Mouse (Mus musculus): ENCODE data around the gene Zfp444.
"Not testable (repeated sequence)": the region's sequence is repeated elsewhere in the genome, so short reads cannot be mapped to it uniquely, and the experiment has no call there.

The Zfp444 gene

GRCm38 (mm10) chr7:6161541-6161940 is 10.5 kb upstream of the Zfp444 start:
- DNase-seq (ENCODE audit: low spot score in 2 of 2), result no peak

GRCm38 (mm10) chr7:6162172-6162571 is 9.9 kb upstream of the Zfp444 start:
- DNase-seq (ENCODE audit: low spot score in 2 of 2), result no peak

DNA sequence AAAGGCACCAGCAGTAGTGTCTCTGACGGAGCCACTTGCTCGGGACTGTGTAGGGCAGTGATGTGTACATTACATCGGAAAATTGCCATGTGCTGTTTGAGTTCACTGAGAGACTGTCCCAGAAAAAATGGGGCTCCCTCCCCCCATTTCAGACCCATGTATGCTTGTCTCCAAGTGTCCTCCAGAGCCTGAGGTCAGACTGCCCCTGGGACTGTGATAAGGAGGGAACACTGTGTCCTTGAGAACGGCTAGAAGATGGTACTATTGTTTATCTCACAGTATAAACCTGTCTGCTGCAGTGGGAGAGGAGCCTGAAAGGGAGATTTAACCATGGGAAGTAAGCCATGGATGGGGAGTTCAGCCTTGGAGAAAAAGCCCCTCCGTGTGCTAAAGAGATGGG is 7.4 kb upstream of the Zfp444 start:
- DNase-seq (ENCODE audit: low spot score in 2 of 2), result no peak

DNA sequence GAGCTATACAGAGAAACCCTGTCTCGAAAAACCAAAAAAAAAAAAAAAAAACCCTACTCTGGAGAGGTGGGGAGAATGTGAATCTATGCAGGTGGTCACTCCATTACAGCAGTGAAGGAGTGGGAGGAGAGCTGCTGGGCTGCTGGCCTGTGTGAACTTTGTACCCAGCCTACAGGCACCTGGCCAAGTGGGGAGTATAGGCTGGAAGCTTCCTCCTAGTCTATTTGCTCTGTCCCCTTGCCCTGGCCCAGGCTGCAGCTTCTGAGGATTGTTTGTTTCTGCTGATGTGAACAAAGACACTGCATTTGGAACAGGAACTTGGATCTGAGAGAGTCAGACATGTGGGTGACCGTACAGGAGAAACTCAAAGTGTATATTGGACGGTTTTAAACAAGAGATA is 2.6 kb upstream of the Zfp444 start:
- no peak for DNase-seq (ENCODE audit: low spot score in 2 of 2)

DNA sequence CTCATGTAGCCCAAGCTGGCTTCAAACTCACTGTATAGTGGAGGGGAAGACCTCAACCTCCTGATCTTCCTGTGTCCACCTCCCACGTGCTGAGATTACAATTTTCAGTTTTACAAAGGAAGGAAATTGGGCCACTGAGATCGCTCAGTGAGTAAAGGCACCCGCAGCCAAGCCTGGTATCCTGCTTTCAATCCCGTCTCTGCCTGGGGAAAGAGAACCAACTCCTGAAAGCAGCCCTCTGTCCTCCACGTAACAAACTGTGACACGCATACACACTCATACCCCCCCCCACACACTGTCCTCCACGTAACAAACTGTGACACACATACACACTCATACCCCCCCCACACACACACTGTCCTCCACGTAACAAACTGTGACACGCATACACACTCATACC is 1.6 kb upstream of the Zfp444 start:
- no peak for DNase-seq (ENCODE audit: low spot score in 2 of 2)

GRCm38 (mm10) chr7:6170871-6171270 is 1.2 kb upstream of the Zfp444 start:
- DNase-seq (ENCODE audit: low spot score in 2 of 2), result no peak

DNA sequence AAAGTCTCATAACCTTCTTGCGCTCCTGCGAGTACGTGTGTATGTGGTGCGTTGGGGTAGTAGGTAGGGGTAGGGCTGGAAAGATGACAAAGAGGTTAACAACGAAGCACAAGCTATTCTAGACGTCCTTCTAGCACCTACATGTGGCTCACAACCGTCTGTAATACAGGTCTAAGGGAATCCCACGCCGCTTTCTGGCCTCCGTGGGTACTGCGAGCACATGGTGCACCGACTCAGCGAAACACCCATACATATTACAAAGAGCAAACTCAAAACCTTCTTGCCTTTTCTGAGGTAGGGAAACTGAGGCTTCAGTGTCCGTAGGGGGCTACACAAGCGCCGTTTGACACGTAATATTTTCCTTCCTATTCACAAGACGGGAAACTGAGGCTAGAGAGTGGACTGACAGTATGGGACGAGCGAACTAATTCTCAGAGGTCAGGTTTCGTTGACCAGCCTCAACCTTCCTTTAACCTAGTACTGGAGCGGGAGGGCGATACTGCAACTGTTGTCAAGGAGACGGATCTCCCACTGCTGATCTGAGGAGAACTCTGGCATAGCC is 501 bp upstream of the Zfp444 start:
- DNase-seq (ENCODE audit: low spot score in 2 of 2), result peak in 1 of 2 experiments; percentile 69

GRCm38 (mm10) chr7:6172674-6173244 is 733 bp downstream of the Zfp444 start:
- DNase-seq (ENCODE audit: low spot score in 2 of 2), result no peak

DNA sequence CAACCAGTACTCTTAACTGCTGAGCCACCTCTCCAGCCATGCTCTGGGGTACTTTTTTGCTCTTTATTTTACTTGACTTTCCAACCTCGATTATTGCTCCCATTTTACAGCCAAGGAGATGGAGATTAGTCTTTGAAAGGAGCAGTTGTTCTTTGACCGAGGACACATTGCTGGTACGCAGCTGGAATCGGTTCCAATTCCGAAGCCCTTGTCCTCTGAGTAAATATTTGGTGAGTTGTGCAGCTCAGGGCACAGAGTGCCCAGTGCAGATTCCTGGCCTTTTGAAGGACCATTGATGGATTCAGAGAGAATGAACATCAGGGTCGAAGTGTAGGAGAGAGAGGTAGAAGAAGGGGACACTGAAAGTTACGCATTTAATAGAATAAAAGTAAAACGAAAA is 1.8 kb downstream of the Zfp444 start:
- no peak for DNase-seq (ENCODE audit: low spot score in 2 of 2)

- DNase-seq (ENCODE audit: low spot score in 2 of 2), result not testable (repeated sequence)
Observed at GRCm38 (mm10) chr7:6174365-6174987, 2.5 kb downstream of the Zfp444 start.

GRCm38 (mm10) chr7:6179013-6179412 is 7.0 kb downstream of the Zfp444 start:
- no peak for DNase-seq (ENCODE audit: low spot score in 2 of 2)

DNA sequence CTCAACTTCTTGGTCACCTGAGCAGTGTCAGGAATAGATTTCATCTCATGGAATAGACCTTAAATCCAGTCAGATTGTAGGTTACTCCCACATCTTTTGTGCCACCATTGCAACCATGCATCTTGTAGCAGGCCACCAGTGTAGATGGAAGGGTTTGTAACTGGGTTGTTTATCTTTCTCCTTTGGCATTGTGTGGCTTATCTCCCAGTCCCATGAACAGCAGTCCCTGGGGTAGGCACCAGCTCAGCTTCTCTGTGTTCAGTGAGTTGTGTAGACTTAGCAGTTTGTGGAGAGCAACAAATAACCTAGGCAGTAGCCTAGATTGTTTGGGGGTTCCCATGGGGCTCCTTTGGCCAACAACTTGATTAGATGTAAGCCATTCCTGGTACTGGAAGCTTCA is 10.9 kb downstream of the Zfp444 start:
- no peak for DNase-seq (ENCODE audit: low spot score in 2 of 2)

DNA sequence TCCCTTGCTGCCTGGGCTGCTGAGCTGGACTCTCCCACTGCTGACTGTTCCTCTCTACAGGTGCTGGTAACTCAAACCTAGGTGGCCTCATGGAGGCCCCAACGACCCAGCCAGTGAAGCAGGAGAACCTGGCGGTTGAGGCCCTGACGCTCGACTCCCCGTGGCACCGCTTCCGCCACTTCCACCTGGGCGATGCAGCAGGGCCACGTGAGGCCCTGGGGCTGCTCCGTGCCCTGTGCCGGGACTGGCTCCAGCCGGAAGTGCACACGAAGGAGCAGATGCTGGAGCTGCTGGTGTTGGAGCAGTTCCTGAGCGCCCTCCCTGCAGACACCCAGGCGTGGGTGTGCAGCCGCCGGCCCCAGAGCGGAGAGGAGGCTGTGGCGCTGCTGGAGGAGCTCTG is 11.8 kb downstream of the Zfp444 start:
- DNase-seq (ENCODE audit: low spot score in 2 of 2), result no peak

GRCm38 (mm10) chr7:6184521-6184920 is 12.5 kb downstream of the Zfp444 start:
- no peak for DNase-seq (ENCODE audit: low spot score in 2 of 2)

GRCm38 (mm10) chr7:6185391-6185790 is 13.4 kb downstream of the Zfp444 start:
- no peak for DNase-seq (ENCODE audit: low spot score in 2 of 2)

DNA sequence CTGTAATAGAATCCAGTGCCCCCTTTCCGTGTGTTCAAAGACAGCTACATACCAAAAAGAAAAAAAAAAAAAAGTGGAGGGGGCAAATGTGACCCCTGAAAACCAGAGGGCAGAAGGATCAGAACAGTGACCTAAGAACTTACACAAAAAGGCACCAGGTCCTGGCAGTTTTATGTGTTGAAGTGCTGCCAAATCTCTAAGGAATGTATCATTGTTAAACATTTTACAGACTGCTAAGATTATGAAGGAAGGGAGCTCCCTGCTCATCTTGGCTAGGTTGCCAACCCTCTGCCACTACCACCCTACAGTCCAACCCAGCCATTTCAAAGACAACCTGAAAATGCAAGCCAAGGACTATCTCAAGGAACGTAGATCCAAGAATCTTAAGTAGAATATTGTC is 14.2 kb downstream of the Zfp444 start:
- no peak for DNase-seq (ENCODE audit: low spot score in 2 of 2)

DNA sequence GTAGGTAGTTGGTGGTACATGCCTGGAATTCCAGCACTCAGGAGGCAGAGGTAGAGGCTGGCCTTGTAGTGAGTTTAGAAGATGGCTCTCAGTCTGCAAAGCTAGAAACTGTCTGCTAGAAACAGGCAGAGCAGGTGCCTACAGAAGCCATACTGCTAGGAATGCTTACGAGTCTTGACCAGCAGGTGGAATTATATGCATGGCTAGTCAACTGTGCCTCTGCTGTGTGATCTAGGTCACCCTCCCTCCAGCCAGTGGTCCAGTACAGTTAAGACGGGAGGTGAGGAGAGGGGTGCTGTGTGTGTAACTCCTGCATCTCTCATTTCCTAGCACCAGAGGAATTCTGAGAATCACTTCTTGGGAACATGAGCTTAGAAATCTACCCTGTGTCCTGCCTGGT is 14.7 kb downstream of the Zfp444 start:
- no peak for DNase-seq (ENCODE audit: low spot score in 2 of 2)

GRCm38 (mm10) chr7:6189542-6189941 is 17.5 kb downstream of the Zfp444 start:
- no peak for DNase-seq (ENCODE audit: low spot score in 2 of 2)

- DNase-seq (ENCODE audit: low spot score in 2 of 2), result peak; percentile 62 to 73
Observed at GRCm38 (mm10) chr7:6191376-6191775, 19.4 kb downstream of the Zfp444 start.

GRCm38 (mm10) chr7:6194129-6194528 is 22.1 kb downstream of the Zfp444 start:
- no peak for DNase-seq (ENCODE audit: low spot score in 2 of 2)

DNA sequence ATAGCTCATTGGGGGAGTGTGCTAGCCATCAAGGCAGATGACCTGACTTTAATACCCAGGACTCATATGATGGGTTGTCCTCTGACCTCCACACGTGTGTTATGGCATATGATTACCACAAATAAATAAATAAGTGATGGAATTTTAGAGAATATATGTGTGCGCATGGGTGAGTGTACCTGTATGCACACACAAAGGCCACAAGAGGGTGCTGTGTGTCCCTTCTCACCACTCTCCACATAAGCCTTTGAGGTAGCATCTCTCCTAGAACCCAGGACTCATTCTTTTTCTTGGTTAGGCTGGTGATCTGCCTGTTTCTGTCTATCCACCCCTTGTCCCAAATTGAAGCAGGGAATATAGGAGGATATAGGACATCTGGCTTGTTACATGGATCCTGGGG is 23.8 kb downstream of the Zfp444 start:
- DNase-seq (ENCODE audit: low spot score in 2 of 2), result no peak

DNA sequence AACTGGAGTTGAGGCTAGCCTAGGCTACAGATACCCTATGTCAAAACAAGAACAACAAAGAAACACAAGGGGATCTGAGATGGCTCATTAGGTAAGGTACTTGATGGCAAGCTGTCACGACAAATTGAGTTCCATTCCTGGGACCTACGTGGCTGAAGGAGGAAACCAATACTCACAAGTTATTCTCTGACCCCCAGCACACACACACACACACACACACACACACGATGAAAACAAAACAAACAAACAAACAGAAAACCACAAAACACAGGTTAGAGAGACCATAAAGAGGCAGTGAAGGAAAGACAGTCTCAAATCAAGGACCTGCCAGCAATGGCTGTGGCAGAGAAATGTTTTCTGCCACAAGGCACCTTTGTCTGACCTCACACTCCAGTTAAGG is 24.8 kb downstream of the Zfp444 start, which contains the start of gene Galp:
Gene Galp (plus strand): TSS at position 301 of the 400 bp plus-strand sequence.
- DNase-seq (ENCODE audit: low spot score in 2 of 2), result no peak

GRCm38 (mm10) chr7:6204200-6204599 is 32.2 kb downstream of the Zfp444 start:
- DNase-seq (ENCODE audit: low spot score in 2 of 2), result no peak

- DNase-seq (ENCODE audit: low spot score in 2 of 2), result no peak
Observed at GRCm38 (mm10) chr7:6213144-6213543, 41.1 kb downstream of the Zfp444 start.
